Mouse (Mus musculus) Patski (cell line): ENCODE data around the gene Baz1b. TPM values are rescaled to one million over a fixed set of nuclear protein-coding genes. Genes with fewer than 3 reads are reported as not detected.

ENCODE experiments used
- ATAC-seq: fragments of 100-300 bp; one replicate; pipeline ENCODE4 v1.8.0; 2021
- CTCF ChIA-PET: fragments of 350-600 bp; sonication (Branson Sonifier 250); formaldehyde crosslinking; loops from one replicate; lab custom pipeline; 2022; ENCODE audit warnings: inconsistent platforms; lab: Charles Lee
- POLR2A ChIA-PET: fragments of 350-600 bp; sonication (Branson Sonifier 250); formaldehyde crosslinking; loops from one replicate; lab custom pipeline; 2022; ENCODE audit warnings: antibody characterized with exemption, inconsistent platforms; lab: Charles Lee
- DNase-seq: peaks from one replicate; pipeline ENCODE4 v3.0.0-alpha.2; 2011; ENCODE audit warnings: low read depth, low spot score
- H3K27me3 ChIP-seq: fragments of 371-371 bp; one replicate; pipeline ENCODE4 v1.5.1; 2021
- CTCF ChIP-seq: fragments of 100-300 bp; IDR thresholded peaks from one replicate; pipeline ENCODE4 v1.5.1; 2021
- in situ Hi-C: fragments of 300-500 bp; cut with MboI; formaldehyde crosslinking; loops from 3 replicates; pipeline ENCODE4 v1.11.1; 2018; ENCODE audit warnings: low pct_unique_long_range_greater_than_20kb, mixed read lengths
- polyA plus RNA-seq: library from polyadenylated mRNA; unstranded; gene quantifications from one replicate; pipeline ENCODE4 v1.2.3, GENCODE M21; 2021

Gene Baz1b
- polyA plus RNA-seq, 1 experiment from 2014 or later = 92.8 TPM

DNA sequence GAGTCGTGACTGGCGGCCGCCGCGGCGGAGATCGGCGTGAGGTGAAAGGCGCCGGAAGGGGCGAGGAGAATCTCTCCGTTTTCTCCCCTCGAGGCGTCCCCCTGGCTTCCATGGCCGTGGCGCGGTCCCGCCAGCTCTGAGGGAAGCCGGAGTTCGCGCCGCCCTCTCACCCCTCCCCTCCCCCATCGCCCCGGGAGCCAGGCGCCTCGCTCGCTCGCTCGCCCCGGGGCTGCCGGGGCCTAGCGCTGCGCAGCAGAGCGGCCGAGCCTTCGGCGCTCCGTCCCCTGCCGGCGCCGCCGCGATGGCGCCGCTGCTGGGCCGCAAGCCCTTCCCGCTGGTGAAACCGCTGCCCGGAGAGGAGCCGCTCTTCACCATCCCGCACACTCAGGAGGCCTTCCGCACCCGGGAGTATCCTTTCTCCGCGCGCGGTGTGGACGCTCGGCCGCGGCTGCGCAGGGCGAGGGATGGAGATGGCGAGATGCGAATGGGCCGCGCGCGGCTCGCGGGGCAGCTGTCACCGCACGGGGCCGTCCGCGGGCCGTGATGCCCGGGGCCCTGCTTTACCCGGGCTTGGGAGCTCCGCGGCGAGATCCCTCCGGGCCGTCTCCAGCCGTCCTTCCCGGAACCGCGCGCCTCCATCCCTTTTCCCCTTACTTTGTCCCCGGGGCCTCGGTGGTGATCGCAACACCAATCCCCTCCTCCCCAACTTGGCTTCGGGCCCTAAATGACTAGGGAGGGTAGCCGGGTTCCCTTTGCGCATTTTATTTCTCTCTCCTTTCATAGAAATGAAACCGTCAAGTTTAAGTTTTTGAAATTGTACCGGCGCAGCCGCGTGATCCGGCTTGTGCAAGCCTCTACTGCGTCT is 517 bp downstream of the Baz1b start:
- TF ChIP-seq CTCF = no peak
- H3K27me3 ChIP-seq = no peaks in the 10 kb centered on the region
- ChIA-PET POLR2A (interaction anchor here (0.6 to 1.1 kb wide), 2 partner anchors 16 to 205 kb away, joined by 3 read pairs; no protein-coding TSS in a partner anchor), CTCF (interaction anchor here (1.7 kb wide), 1 partner anchor 70 kb away, joined by 4 read pairs; no protein-coding TSS in a partner anchor)
- peak; percentile 33 for ATAC-seq
- DNase-seq = peak; percentile 28
- in situ Hi-C loops = no loop called here

DNA sequence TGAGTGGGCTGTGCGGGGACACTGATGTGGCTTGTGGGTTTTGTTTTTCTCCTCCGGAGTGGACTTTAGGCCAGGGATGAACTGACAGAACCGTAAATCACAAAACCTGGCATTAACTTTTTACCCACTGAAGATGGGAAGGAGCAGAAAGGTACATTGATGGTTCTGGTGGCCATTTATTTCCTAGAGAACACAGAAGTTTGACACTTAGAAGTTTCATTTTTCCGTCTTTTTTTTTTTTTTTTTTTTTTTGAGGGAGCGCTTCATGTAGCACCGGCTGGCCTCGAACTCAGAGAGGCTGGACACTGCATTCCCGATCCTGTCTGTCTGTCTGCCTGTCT is 1.1 kb downstream of the Baz1b start:
- no peaks in the 10 kb centered on the region for H3K27me3 ChIP-seq
- ChIA-PET CTCF (interaction anchor here (1.1 to 1.7 kb wide), 3 partner anchors 16 to 175 kb away, joined by 3 to 5 read pairs (median 4); no protein-coding TSS in a partner anchor), POLR2A (interaction anchor here (1.1 kb wide), 2 partner anchors 9 to 16 kb away, joined by 3 read pairs; no protein-coding TSS in a partner anchor)
- in situ Hi-C loops = no loop called here
- ATAC-seq = no peak
- TF ChIP-seq CTCF = no peak
- DNase-seq = no peak

DNA sequence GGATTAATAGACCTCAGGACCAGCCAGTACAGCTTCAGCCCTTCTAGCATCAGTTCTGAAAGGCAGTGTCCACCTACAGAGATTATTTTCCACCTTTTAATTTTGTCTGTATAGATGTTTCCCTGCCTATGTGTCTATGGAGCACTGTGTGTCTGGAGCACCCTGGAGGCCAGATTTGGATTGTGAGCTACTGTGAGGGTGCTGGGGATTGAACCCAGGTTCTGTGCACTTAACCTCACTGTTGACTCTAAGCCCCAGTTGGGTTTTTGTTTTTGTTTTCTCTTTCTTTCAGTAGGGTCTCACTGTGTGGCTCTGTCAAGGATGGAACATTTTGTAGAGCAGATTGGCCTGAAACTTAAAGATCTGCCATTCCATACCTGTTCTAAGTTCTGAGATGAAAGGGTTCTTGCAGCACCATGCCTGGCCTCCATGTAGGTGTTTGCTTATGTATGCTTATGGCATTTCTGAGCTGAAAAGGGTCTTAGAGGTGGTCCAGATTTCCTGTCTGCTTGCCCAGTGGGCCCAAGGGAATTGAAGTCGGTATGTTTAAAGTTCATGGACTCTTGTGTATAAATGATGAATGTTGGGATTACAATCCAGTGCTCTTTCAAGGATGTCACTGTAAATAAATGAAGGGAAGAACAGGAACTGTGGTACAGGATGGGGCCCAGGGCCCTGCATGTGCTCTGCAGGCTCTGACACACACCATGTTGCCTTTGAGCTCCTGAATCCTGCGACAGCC is 2.4 kb downstream of the Baz1b start:
- in situ Hi-C loops = loop anchor here (5.0 kb wide), 1 partner anchor 72 kb away; no protein-coding TSS in a partner anchor
- no peaks in the 10 kb centered on the region for H3K27me3 ChIP-seq
- ChIA-PET CTCF (interaction anchor here (1.1 to 1.7 kb wide), 2 partner anchors 17 to 176 kb away, joined by 3 to 5 read pairs; no protein-coding TSS in a partner anchor), POLR2A (interaction anchor here (0.8 to 1.1 kb wide), 4 partner anchors 10 to 71 kb away, joined by 3 read pairs; no protein-coding TSS in a partner anchor)
- no peak for TF ChIP-seq CTCF
- no peak for DNase-seq
- no peak for ATAC-seq

DNA sequence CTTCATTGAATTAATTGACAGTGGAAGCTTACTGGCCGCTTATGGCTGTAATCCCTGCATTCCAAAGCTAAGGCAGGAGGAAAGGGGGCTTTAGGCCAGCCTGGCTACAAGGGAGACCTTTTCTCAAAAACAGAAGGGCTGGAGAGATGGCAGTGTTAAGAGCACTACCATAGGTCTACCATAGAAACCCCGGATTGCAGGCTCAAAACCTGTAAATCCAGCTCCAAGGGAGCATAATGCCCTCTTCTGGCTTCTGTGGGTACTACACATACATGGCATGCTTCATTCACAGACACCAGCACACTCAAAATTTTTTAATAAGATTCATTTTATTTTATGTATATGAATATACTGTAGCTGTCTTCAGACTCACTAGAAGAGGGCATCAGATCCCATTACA is 4.6 kb downstream of the Baz1b start:
- DNase-seq (no peak), ATAC-seq (no peak)
- ChIA-PET POLR2A (no interaction called here), CTCF (interaction anchor here (0.7 to 2.2 kb wide), 8 partner anchors 9 to 179 kb away, joined by 3 to 7 read pairs (median 3); partner anchors contain the start of gene Vps37d)
- peak; percentile 93 for TF ChIP-seq CTCF
- H3K27me3 ChIP-seq = no peaks in the 10 kb centered on the region
- in situ Hi-C loops = loop anchor here (5.0 kb wide), 1 partner anchor 74 kb away; no protein-coding TSS in a partner anchor

DNA sequence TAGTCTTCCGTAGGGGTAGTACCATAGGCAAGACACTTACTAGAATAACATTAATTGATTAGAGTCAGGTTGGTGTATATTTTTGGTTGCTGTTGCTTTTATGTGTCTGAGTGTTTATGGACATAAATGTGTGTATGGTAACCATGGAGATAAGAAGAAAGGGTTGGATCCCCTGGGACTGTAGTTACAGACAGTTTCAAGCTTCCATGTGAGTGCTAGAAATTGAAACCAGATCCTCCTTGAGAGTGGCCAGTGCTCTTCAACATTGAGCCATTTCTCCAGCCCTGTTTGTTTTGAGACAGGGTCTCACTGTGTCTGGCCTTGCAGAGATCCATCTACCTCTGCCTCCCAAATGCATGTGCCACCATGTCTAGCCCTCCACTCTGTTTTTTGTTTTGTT is 5.4 kb downstream of the Baz1b start:
- POLR2A ChIA-PET = interaction anchor here (0.8 to 0.9 kb wide), 2 partner anchors 30 to 74 kb away, joined by 3 to 4 read pairs; no protein-coding TSS in a partner anchor
- in situ Hi-C loops = loop anchor here (5.0 kb wide), 1 partner anchor 75 kb away; no protein-coding TSS in a partner anchor
- no peak for TF ChIP-seq CTCF
- no peak for DNase-seq
- ATAC-seq = no peak
- H3K27me3 ChIP-seq = no peaks in the 10 kb centered on the region
- CTCF ChIA-PET = interaction anchor here (0.7 to 1.1 kb wide), 4 partner anchors 12 to 78 kb away, joined by 3 read pairs; no protein-coding TSS in a partner anchor

DNA sequence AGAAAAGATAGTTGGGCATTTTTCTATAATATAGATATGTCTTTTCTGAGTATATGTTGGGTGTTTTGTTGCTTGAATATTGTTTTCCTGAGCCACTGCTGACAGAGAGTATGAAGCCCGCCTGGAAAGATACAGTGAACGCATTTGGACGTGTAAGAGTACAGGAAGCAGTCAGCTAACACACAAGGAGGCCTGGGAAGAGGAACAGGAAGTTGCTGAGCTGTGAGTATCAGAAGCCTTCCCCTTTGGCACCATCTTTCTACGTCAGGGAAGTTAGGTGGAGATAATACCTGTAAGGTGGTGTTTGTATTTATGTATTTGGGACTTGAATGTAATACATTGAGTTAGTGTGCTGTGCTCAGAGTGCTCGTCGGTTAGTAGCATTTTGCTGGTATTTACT is 9.3 kb downstream of the Baz1b start:
- ATAC-seq (no peak), DNase-seq (no peak)
- no peak for TF ChIP-seq CTCF
- in situ Hi-C loops = no loop called here
- POLR2A ChIA-PET = no interaction called here
- CTCF ChIA-PET = interaction anchor here (1.1 kb wide), 1 partner anchor 10 kb away, joined by 3 read pairs; no protein-coding TSS in a partner anchor
- H3K27me3 ChIP-seq = no peaks in the 10 kb centered on the region

DNA sequence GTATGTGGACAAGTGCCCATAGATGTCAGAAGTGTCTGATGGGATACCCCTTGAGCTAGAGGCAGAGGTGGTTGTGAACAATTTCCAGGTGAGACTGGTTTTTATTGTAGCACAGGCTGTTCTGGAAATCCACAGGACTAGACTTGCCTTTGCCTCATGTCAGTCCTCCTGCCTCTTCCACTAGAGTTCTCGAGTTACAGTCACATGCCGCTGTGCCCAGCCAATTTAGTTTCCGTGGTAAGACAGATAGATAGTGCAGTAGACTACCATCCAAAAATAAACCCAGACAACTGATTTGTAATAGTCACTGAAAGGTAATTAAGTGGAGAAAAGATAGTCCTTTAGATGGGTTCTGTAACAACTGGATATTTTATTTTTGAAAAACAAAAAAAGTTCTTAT is 15.7 kb downstream of the Baz1b start:
- POLR2A ChIA-PET = no interaction called here
- DNase-seq = no peak
- ATAC-seq = no peak
- TF ChIP-seq CTCF = no peak
- H3K27me3 ChIP-seq = no peaks in the 10 kb centered on the region
- in situ Hi-C loops = no loop called here
- CTCF ChIA-PET = no interaction called here

DNA sequence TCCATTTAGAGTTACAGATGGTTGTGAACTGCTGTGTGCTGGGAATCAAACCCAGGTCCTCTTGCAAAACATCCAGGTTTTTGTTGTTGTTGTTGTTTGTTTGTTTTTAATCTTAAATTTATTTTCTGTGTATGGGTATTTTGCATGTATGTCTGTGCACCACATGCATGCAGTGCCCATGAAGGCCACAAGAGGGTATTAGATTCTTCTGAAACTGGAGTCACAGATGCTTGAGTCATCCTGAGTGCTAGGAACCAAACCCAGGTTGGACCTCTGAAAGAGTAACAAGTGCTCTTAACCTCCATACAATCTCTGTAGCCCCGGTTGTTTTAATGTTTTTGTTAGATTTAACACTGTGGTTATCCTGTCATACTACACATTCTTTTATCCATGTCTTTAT is 21.1 kb downstream of the Baz1b start:
- TF ChIP-seq CTCF = peak; percentile 40
- ATAC-seq (no peak), DNase-seq (no peak)
- ChIA-PET CTCF (no interaction called here), POLR2A (interaction anchor here (0.7 kb wide), 1 partner anchor 22 kb away, joined by 3 read pairs; no protein-coding TSS in a partner anchor)
- in situ Hi-C loops = no loop called here
- H3K27me3 ChIP-seq = no peaks in the 10 kb centered on the region

DNA sequence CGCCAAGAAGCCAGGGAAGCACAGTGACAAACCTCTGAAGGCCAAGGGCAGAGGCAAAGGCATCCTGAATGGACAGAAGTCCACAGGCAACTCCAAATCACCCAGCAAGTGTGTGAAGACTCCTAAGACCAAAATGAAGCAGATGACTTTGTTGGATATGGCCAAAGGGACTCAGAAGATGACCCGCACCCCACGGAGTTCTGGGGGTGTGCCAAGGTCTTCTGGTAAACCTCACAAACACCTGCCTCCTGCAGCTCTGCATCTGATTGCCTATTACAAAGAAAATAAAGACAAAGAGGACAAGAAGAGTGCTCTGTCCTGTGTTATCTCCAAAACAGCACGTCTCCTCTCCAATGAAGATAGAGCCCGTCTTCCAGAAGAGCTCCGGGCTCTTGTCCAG is 29.8 kb downstream of the Baz1b start:
- ChIA-PET CTCF (interaction anchor here (2.5 kb wide), 1 partner anchor 10 kb away, joined by 9 read pairs; no protein-coding TSS in a partner anchor), POLR2A (no interaction called here)
- no peak for TF ChIP-seq CTCF
- in situ Hi-C loops = no loop called here
- no peak for DNase-seq
- no peaks in the 10 kb centered on the region for H3K27me3 ChIP-seq
- ATAC-seq = no peak

DNA sequence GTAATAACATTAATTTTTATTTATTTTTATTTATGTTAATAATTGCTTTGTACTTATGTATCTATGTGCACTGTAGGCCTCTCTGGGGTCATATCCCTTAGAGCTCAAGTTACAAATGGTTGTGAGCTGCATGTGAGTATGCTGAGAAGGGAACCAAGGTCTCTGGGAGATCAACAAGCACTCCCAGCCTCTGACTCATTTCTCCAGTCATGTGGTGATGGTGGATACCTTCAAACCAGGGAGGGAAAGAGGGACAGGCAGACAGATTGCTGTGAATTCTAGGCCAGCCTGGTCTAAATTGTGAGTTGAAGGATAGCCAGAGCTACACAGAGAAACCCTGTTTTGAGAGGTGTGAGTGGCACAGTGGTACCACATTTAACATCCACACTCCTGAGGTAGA is 33.9 kb downstream of the Baz1b start:
- ATAC-seq = no peak
- CTCF ChIA-PET = no interaction called here
- no peak for TF ChIP-seq CTCF

More for the DNA sequence above, 33.9 kb downstream of the Baz1b start:
- DNase-seq = no peak
- H3K27me3 ChIP-seq = no peaks in the 10 kb centered on the region
- POLR2A ChIA-PET = no interaction called here
- in situ Hi-C loops = no loop called here
